In the genomic region with DNA sequence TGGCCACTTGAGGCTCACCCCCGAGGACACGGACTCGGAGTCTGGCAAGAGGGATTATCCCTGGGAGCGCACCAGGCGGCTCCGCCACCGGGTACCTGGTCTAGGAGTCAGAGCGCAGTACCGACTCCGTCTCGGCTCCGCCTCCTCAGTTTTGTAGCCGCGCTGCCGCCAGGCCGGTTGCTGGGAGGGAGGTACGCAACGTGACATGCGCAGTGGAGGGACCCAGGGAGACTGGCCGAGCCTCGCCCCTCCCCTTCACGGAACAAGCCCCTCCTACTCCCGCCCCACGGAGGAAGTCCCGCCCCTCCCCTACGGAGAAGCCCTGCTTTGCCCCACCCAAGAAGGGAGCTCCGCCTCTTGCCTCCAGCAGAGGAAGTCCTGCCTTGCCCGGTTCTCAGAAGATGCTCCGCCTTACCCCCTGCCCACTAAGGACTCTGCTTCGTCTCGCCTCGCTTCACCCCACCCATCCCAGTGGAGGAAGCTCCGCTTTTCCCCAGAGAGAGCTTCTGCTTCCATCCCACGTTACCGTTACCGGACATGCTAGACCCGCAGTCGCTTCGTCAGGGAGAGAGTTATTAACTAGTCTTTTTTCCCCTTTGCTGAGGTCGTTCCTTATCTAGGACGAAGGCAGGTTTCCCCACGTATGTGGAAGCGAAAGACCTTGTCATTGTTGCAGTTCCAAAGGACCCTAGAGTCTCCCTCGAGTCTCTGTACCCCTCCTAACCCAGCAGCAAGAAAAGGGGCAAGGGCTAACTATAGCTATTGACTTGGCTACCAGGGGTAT, we compare ENCODE assay signal across 8 mouse cellular contexts. TPM values are rescaled to one million over a fixed set of nuclear protein-coding genes. Genes with fewer than 3 reads are reported as not detected.
DNase-seq lines count a peak whose midpoint lies in the region; ATAC-seq lines count a peak whose summit lies in the region.

No protein-coding gene starts in this region.

- peak; percentile 99 for DNase-seq in Muller cell, postnatal 12 days (ENCODE audit: inconsistent ontology term)
- DNase-seq in cerebellum, adult 9-11 months: peak; percentile 98
- DNase-seq in frontal cortex, adult 2 months (ENCODE audit: extremely low spot score in 1 of 2, low spot score in 1 of 2): peak; percentile 90 to 98
- peak; percentile 94 to 97 for DNase-seq in layer of hippocampus, postnatal 14 days (ENCODE audit: low spot score in 2 of 2)
- peak; percentile 98 for DNase-seq in lung, postnatal 14 days
- DNase-seq in retina, adult 2 months (ENCODE audit: low read depth, low spot score): peak; percentile 96
- peak; percentile 97 to 98 for DNase-seq in thymus, postnatal 36 days

- H3K27me3 ChIP-seq in hindbrain, embryonic 12.5 days: no peaks in the 10 kb centered on the region

- ATAC-seq in hindbrain, embryonic 12.5 days (ENCODE audit: low FRiP score): peak; percentile 97

- H3K9ac ChIP-seq in hindbrain, embryonic 12.5 days: peak overlapping the region; percentile 78

- H3K27ac ChIP-seq in hindbrain, embryonic 12.5 days: peak overlapping the region; percentile 89

- H3K4me3 ChIP-seq in hindbrain, embryonic 12.5 days: peak overlapping the region; percentile 55

- H3K4me1 ChIP-seq in hindbrain, embryonic 12.5 days: peaks cover 8% of the 10 kb centered on the region; the same call in 1 of the 2 replicates

- no peaks in the 10 kb centered on the region for H3K9me3 ChIP-seq in hindbrain, embryonic 12.5 days (replicated peaks)

- WGBS in hindbrain, embryonic 12.5 days: 2% methylated on average over 41 of the region's 44 CpGs

- peaks cover 21% of the 10 kb centered on the region for H3K36me3 ChIP-seq in hindbrain, embryonic 12.5 days

- H3K4me2 ChIP-seq in hindbrain, embryonic 12.5 days (replicated peaks): peak overlapping the region; percentile 58

RNA-seq across cellular contexts. Expression of gene Strada, which starts 8.4 kb away (rescaled TPM):
- 78.7 and 79.8 TPM in 2 replicates for polyA plus RNA-seq in frontal cortex, adult 2 months (2012; rRNA removed)
- 33.9 and 38.7 TPM in 2 replicates for polyA plus RNA-seq in hindbrain, embryonic 12.5 days (2016; fragmentation: Nextera tagmentation; extraction: Ambion mirVana)
- 10 to 100 TPM; 28.7 to 34.2 TPM for total RNA-seq in layer of hippocampus, postnatal 14 days (2021)

RNA-seq across cellular contexts. Expression of gene Ccdc47, which starts 22.6 kb away (rescaled TPM):
- 73.6 and 86.2 TPM in 2 replicates for polyA plus RNA-seq in frontal cortex, adult 2 months (2012; rRNA removed)
- polyA plus RNA-seq in hindbrain, embryonic 12.5 days (2016; fragmentation: Nextera tagmentation; extraction: Ambion mirVana): 86.8 and 96.3 TPM in 2 replicates
- 10 to 100 TPM; 94.8 to 96.3 TPM for total RNA-seq in layer of hippocampus, postnatal 14 days (2021)

RNA-seq across cellular contexts. Expression of gene Ddx42, which starts 23.2 kb away (rescaled TPM):
- polyA plus RNA-seq in frontal cortex, adult 2 months (2012; rRNA removed): 44.5 and 49.9 TPM in 2 replicates
- polyA plus RNA-seq in hindbrain, embryonic 12.5 days (2016; fragmentation: Nextera tagmentation; extraction: Ambion mirVana): 111 and 117 TPM in 2 replicates
- total RNA-seq in layer of hippocampus, postnatal 14 days (2021): 10 to 100 TPM; 67.4 to 67.8 TPM

RNA-seq across cellular contexts. Expression of gene Limd2, which starts 32.9 kb away (rescaled TPM):
- polyA plus RNA-seq in frontal cortex, adult 2 months (2012; rRNA removed): 154 and 168 TPM in 2 replicates
- 302 and 316 TPM in 2 replicates for polyA plus RNA-seq in hindbrain, embryonic 12.5 days (2016; fragmentation: Nextera tagmentation; extraction: Ambion mirVana)
- total RNA-seq in layer of hippocampus, postnatal 14 days (2021): 100 to 1,000 TPM; 139 to 142 TPM

RNA-seq across cellular contexts. Expression of gene Gm10840, which starts 32.9 kb away (rescaled TPM):
- not detected in 2 replicates for polyA plus RNA-seq in frontal cortex, adult 2 months (2012; rRNA removed)
- polyA plus RNA-seq in hindbrain, embryonic 12.5 days (2016; fragmentation: Nextera tagmentation; extraction: Ambion mirVana): 0.93 and 1.0 TPM in 2 replicates
- not detected for total RNA-seq in layer of hippocampus, postnatal 14 days (2021)

Comparison
In these comparisons a context has a peak if more than half of its experiments do, and no peak if none do; other contexts are left out.
1. Peak in every context shown above with its lines: DNase-seq, ATAC-seq, H3K4me3 ChIP-seq and H3K27ac ChIP-seq.